Mouse (Mus musculus) liver, adult 2 months (tissue): ENCODE results near the gene Gper1.

Experiments
- CTCF ChIP-seq: fragments of 200-500 bp; IDR thresholded peaks from 2 replicates; pipeline ENCODE4 v1.5.1; 2011; ENCODE audit warnings: low read depth, low read length, control low read depth
- POLR2A ChIP-seq: fragments of 200-500 bp; IDR thresholded peaks from 2 replicates; pipeline ENCODE4 v1.6.1; 2011; ENCODE audit warnings: low read length, control low read depth; ENCODE audit not compliant: insufficient read depth; ENCODE audit errors: extremely low read depth

GRCm38 (mm10) chr5:139378986-139379629, 43.8 kb upstream of the Gper1 start:
- no peak for TF ChIP-seq POLR2A
- no peak for TF ChIP-seq CTCF
